Mouse (Mus musculus) intestine, embryonic 16.5 days (tissue): ENCODE measurements around the gene Srrm1. TPM values are rescaled to one million over a fixed set of nuclear protein-coding genes. Genes with fewer than 3 reads are reported as not detected.

Source experiments
- ATAC-seq: fragments of 200-750 bp; cut with Nextera tagmentation; 2 replicates; pipeline ENCODE4 v1.8.0; 2017; ENCODE audit warnings: moderate TSS enrichment, moderate library complexity
- H3K27ac ChIP-seq: fragments of 300-500 bp; sonication (generic); 2 replicates; pipeline ENCODE4 v1.5.1; 2014; ENCODE audit warnings: mild to moderate bottlenecking, low read length
- H3K27me3 ChIP-seq: fragments of 300-500 bp; sonication (generic); replicated peaks from 2 replicates; pipeline ENCODE4 v1.6.1; 2014; ENCODE audit warnings: low read length, control low read depth, mixed read lengths; ENCODE audit not compliant: control insufficient read depth, insufficient read depth
- H3K36me3 ChIP-seq: fragments of 300-500 bp; sonication (generic); 2 replicates; pipeline ENCODE4 v1.6.1; 2014; ENCODE audit warnings: low read length, control low read depth; ENCODE audit not compliant: control insufficient read depth, insufficient read depth
- H3K4me1 ChIP-seq: fragments of 300-500 bp; sonication (generic); 2 replicates; pipeline ENCODE4 v1.6.1; 2014; ENCODE audit warnings: low read length, control low read depth, mixed read lengths; ENCODE audit not compliant: control insufficient read depth, insufficient read depth
- H3K4me2 ChIP-seq: fragments of 300-500 bp; sonication (generic); 2 replicates; pipeline ENCODE4 v1.6.1; 2014; ENCODE audit warnings: low read depth, low read length, control low read depth
- H3K4me3 ChIP-seq: fragments of 300-500 bp; sonication (generic); 2 replicates; pipeline ENCODE4 v1.5.1; 2014; ENCODE audit warnings: mild to moderate bottlenecking, low read length
- H3K9ac ChIP-seq: fragments of 300-500 bp; sonication (generic); 2 replicates; pipeline ENCODE4 v1.6.1; 2014; ENCODE audit warnings: low read depth, low read length
- H3K9me3 ChIP-seq: fragments of 300-500 bp; sonication (generic); 2 replicates; pipeline ENCODE4 v1.6.1; 2016; ENCODE audit warnings: low read length, control low read depth; ENCODE audit not compliant: control insufficient read depth
- WGBS: fragments of 180-500 bp; shearing (Covaris S2); extraction: QIAGEN DNeasy Blood & Tissue Kit; methylation state at CpG from one replicate; pipeline ENCODE4 v1.1.7; 2014; 5-methylcytosine and 5-hydroxymethylcytosine counted together
- polyA plus RNA-seq: library from polyadenylated mRNA; unstranded; fragments of >200 nt; fragmentation: Nextera tagmentation; extraction: Ambion mirVana; gene quantifications from 2 replicates; pipeline ENCODE4 v1.2.1, GENCODE M21; 2015

Gene Srrm1
- polyA plus RNA-seq, 1 experiment from 2014 or later: 176 TPM

GRCm38 (mm10) chr4:135313111-135313691 lies 39.9 kb downstream of the Srrm1 start:
- 41% methylated on average over 17 of the region's 17 CpGs for WGBS
- Histone ChIP-seq H3K9ac (peak overlapping the region; percentile 16; the same call in 1 of the 2 replicates), H3K4me1 (peaks cover 21% of the 10 kb centered on the region), H3K27ac (no peak overlapping the region; the same call in 1 of the 2 replicates), H3K4me3 (no peak overlapping the region), H3K27me3 (no peaks in the 10 kb centered on the region), H3K36me3 (peaks cover 14% of the 10 kb centered on the region), H3K4me2 (no peak overlapping the region), H3K9me3 (peaks cover 5% of the 10 kb centered on the region; the same call in 1 of the 2 replicates)
- ATAC-seq: peak; percentile 29; the same call in 1 of the 2 replicates

- peaks cover 5% of the 10 kb centered on the region; the same call in 1 of the 2 replicates for H3K9me3 ChIP-seq
- no peak overlapping the region for H3K4me3 ChIP-seq
- H3K36me3 ChIP-seq: peaks cover 14% of the 10 kb centered on the region
- H3K27me3 ChIP-seq: no peaks in the 10 kb centered on the region
- WGBS: 41% methylated on average over 4 of the region's 4 CpGs
- 0 out of 2 replicates have a peak overlapping the region, but pooled peaks have one; percentile 33 for H3K27ac ChIP-seq
- peak overlapping the region; percentile 34; the same call in 1 of the 2 replicates for H3K9ac ChIP-seq
- H3K4me2 ChIP-seq: no peak overlapping the region
- peak; percentile 55; the same call in 1 of the 2 replicates for ATAC-seq
- H3K4me1 ChIP-seq: peaks cover 21% of the 10 kb centered on the region
Measured at GRCm38 (mm10) chr4:135312706-135313105, 40.4 kb downstream of the Srrm1 start.

GRCm38 (mm10) chr4:135310371-135310770 lies 42.8 kb downstream of the Srrm1 start:
- Histone ChIP-seq H3K4me2 (no peak overlapping the region), H3K9me3 (peaks cover 4% of the 10 kb centered on the region; the same call in 1 of the 2 replicates), H3K4me1 (peaks cover 28% of the 10 kb centered on the region), H3K9ac (no peak overlapping the region), H3K27me3 (no peaks in the 10 kb centered on the region), H3K27ac (no peak overlapping the region), H3K36me3 (peaks cover 8% of the 10 kb centered on the region), H3K4me3 (no peak overlapping the region)
- ATAC-seq: no peak
- 85% methylated on average over 8 of the region's 8 CpGs for WGBS

- H3K27ac ChIP-seq: no peak overlapping the region
Measured at GRCm38 (mm10) chr4:135309726-135310125, 43.4 kb downstream of the Srrm1 start.

GRCm38 (mm10) chr4:135309112-135309659 lies 43.9 kb downstream of the Srrm1 start:
- no peak overlapping the region for H3K9ac ChIP-seq
- WGBS: 55% methylated on average over 9 of the region's 9 CpGs

More at GRCm38 (mm10) chr4:135309726-135310125, 43.4 kb downstream of the Srrm1 start:
- Histone ChIP-seq H3K4me3 (no peak overlapping the region), H3K4me1 (peaks cover 27% of the 10 kb centered on the region), H3K9ac (no peak overlapping the region), H3K9me3 (no peaks in the 10 kb centered on the region), H3K27me3 (no peaks in the 10 kb centered on the region), H3K36me3 (peaks cover 1% of the 10 kb centered on the region; the same call in 1 of the 2 replicates), H3K4me2 (no peak overlapping the region)
- WGBS: 60% methylated on average over 5 of the region's 5 CpGs
- ATAC-seq: no peak

GRCm38 (mm10) chr4:135306971-135307632 lies 46.0 kb downstream of the Srrm1 start:
- Histone ChIP-seq H3K9ac (no peak overlapping the region), H3K4me3 (no peak overlapping the region), H3K4me2 (no peak overlapping the region), H3K4me1 (peaks cover 7% of the 10 kb centered on the region; the same call in 1 of the 2 replicates), H3K27me3 (no peaks in the 10 kb centered on the region), H3K27ac (no peak overlapping the region), H3K36me3 (no peaks in the 10 kb centered on the region), H3K9me3 (no peaks in the 10 kb centered on the region)
- ATAC-seq: peak; percentile 45; the same call in 1 of the 2 replicates
- 44% methylated on average over 17 of the region's 17 CpGs for WGBS

More at GRCm38 (mm10) chr4:135309112-135309659, 43.9 kb downstream of the Srrm1 start:
- Histone ChIP-seq H3K4me1 (peaks cover 21% of the 10 kb centered on the region), H3K36me3 (no peaks in the 10 kb centered on the region), H3K4me3 (no peak overlapping the region), H3K4me2 (no peak overlapping the region), H3K9me3 (no peaks in the 10 kb centered on the region), H3K27me3 (no peaks in the 10 kb centered on the region), H3K27ac (no peak overlapping the region)
- no peak for ATAC-seq

GRCm38 (mm10) chr4:135306533-135306932 lies 46.6 kb downstream of the Srrm1 start:
- peaks cover 7% of the 10 kb centered on the region; the same call in 1 of the 2 replicates for H3K4me1 ChIP-seq
- H3K27ac ChIP-seq: no peak overlapping the region
- no peak overlapping the region for H3K9ac ChIP-seq
- no peaks in the 10 kb centered on the region for H3K36me3 ChIP-seq
- H3K4me3 ChIP-seq: no peak overlapping the region
- H3K9me3 ChIP-seq: no peaks in the 10 kb centered on the region
- ATAC-seq: peak; percentile 37; the same call in 1 of the 2 replicates
- 59% methylated on average over 4 of the region's 4 CpGs for WGBS
- no peaks in the 10 kb centered on the region for H3K27me3 ChIP-seq
- H3K4me2 ChIP-seq: no peak overlapping the region

- WGBS: 83% methylated on average over 10 of the region's 10 CpGs
- Histone ChIP-seq H3K27me3 (no peaks in the 10 kb centered on the region), H3K4me2 (no peak overlapping the region), H3K4me3 (no peak overlapping the region), H3K36me3 (no peaks in the 10 kb centered on the region), H3K9ac (no peak overlapping the region), H3K27ac (no peak overlapping the region), H3K9me3 (no peaks in the 10 kb centered on the region), H3K4me1 (peaks cover 14% of the 10 kb centered on the region)
- no peak for ATAC-seq
Measured at GRCm38 (mm10) chr4:135302261-135302660, 50.9 kb downstream of the Srrm1 start.

- no peaks in the 10 kb centered on the region for H3K9me3 ChIP-seq
- WGBS: 72% methylated on average over 3 of the region's 3 CpGs
- peaks cover 8% of the 10 kb centered on the region for H3K4me1 ChIP-seq
- H3K36me3 ChIP-seq: no peaks in the 10 kb centered on the region
- no peak overlapping the region for H3K9ac ChIP-seq
- H3K4me2 ChIP-seq: no peak overlapping the region
- H3K4me3 ChIP-seq: no peak overlapping the region
- H3K27ac ChIP-seq: no peak overlapping the region
- H3K27me3 ChIP-seq: no peaks in the 10 kb centered on the region
- no peak for ATAC-seq
Measured at GRCm38 (mm10) chr4:135301166-135301565, 52.0 kb downstream of the Srrm1 start.
